Mouse (Mus musculus) G1E (cell line): ENCODE results near the gene P2ry12. TPM values are rescaled to one million over a fixed set of nuclear protein-coding genes. Genes with fewer than 3 reads are reported as not detected.

Experiments
- ATAC-seq: 2 replicates; pipeline ENCODE4 v1.8.0; 2016; ENCODE audit warnings: mild to moderate bottlenecking; ENCODE audit not compliant: insufficient number of reproducible peaks, poor library complexity, low FRiP score, severe bottlenecking; ENCODE audit errors: extremely low read depth
- DNase-seq: peaks from one replicate; pipeline ENCODE4 v3.0.0; 2012; ENCODE audit warnings: low spot score
- H3K27me3 ChIP-seq: 2 replicates; pipeline ENCODE4 v1.6.1; 2012; ENCODE audit warnings: mild to moderate bottlenecking, low read length, inconsistent platforms; ENCODE audit not compliant: insufficient read depth
- H3K36me3 ChIP-seq: replicated peaks from 2 replicates; pipeline ENCODE3; 2012; ENCODE audit warnings: mild to moderate bottlenecking, inconsistent platforms
- H3K4me1 ChIP-seq: 2 replicates; pipeline ENCODE4 v1.6.1; 2012; ENCODE audit warnings: low read depth, low read length, inconsistent platforms, mixed read lengths; ENCODE audit not compliant: insufficient read depth
- H3K4me3 ChIP-seq: 2 replicates; pipeline ENCODE4 v1.5.1; 2012; ENCODE audit warnings: low read depth, mild to moderate bottlenecking, inconsistent platforms, low read length, moderate library complexity, mixed read lengths
- H3K9me3 ChIP-seq: replicated peaks from 2 replicates; pipeline ENCODE4 v1.6.1; 2012; ENCODE audit warnings: inconsistent platforms
- CTCF ChIP-seq: IDR thresholded peaks from 2 replicates; pipeline ENCODE4 v1.5.1; 2012; ENCODE audit warnings: low read depth, low read length, inconsistent platforms, mixed read lengths
- GATA1 ChIP-seq: IDR thresholded peaks from 2 replicates; pipeline ENCODE4 v1.6.1; 2012; ENCODE audit warnings: borderline replicate concordance, low read length, inconsistent platforms, mixed read lengths
- GATA2 ChIP-seq: IDR thresholded peaks from 2 replicates; pipeline ENCODE4 v1.6.1; 2012; ENCODE audit warnings: low read depth, low read length, inconsistent platforms, borderline replicate concordance
- POLR2AphosphoS5 ChIP-seq: IDR thresholded peaks from 2 replicates; pipeline ENCODE4 v1.6.1; 2012; ENCODE audit warnings: low read depth, low read length, inconsistent platforms; ENCODE audit not compliant: insufficient replicate concordance
- TAL1 ChIP-seq: conservative IDR thresholded peaks from 2 replicates; pipeline ENCODE4 v1.6.1; 2012; ENCODE audit warnings: low read depth, low read length, inconsistent platforms, mixed read lengths
- polyA plus RNA-seq: library from polyadenylated mRNA; stranded (reverse); fragments of >175 nt; gene quantifications from 2 replicates; pipeline ENCODE4 v1.2.3, GENCODE M21; 2012
- total RNA-seq, 2 experiments: library from RNA; stranded (forward) in 1 of 2; stranded (reverse) in 1 of 2; fragments of 200-1000 nt in 1 of 2; fragments of >200 nt in 1 of 2; fragmentation: Nextera tagmentation in 1 of 2; gene quantifications; 2 replicates each; pipeline ENCODE4 v1.2.3; 2014 to 2017

The P2ry12 gene
- total and polyA plus RNA-seq, 3 experiments, result 0.22 TPM; not detected in 2

DNA sequence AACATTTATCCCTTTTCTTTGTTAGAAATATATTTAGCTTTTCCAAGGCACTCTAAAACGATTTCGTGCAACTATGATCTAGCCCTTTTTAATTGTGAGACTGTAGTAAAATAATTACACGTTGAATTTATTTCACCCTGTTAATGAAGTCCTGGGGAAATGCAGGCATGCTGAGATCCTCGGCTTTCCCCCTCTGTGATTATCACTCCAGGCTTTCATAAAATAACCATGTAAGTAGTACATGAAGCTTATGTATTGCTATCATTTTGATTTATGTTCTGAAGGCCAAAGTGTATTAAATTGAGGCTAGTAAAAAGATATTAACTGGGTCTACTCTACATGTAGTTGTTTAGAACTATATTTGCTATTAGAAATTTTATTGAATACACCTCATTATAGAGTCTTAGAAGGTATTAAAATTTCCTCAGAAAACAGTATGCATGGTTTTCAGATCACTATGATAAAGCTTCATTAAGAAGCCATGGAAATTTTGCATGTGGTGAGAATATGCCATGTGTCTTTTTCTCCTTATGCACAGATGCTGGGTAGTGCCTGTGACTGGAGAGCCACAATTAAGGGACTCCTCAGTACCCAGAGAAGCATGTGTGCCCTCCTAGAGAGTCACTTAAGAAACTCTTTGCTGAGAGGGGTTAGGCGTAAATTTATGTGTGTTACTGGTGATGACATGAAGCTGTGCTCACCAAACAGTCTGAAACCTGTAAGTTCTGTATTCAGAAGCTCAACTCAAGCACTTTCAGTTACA, 30.9 kb upstream of the P2ry12 start:
- no peaks in the 10 kb centered on the region for H3K4me1 ChIP-seq
- no peak for DNase-seq
- H3K9me3 ChIP-seq, result no peaks in the 10 kb centered on the region
- no peak overlapping the region for H3K4me3 ChIP-seq
- H3K36me3 ChIP-seq, result no peaks in the 10 kb centered on the region
- TF ChIP-seq TAL1 (no peak), GATA2 (no peak), POLR2AphosphoS5 (no peak), CTCF (no peak), GATA1 (no peak)
- no peaks in the 10 kb centered on the region for H3K27me3 ChIP-seq
- ATAC-seq, result no peak

DNA sequence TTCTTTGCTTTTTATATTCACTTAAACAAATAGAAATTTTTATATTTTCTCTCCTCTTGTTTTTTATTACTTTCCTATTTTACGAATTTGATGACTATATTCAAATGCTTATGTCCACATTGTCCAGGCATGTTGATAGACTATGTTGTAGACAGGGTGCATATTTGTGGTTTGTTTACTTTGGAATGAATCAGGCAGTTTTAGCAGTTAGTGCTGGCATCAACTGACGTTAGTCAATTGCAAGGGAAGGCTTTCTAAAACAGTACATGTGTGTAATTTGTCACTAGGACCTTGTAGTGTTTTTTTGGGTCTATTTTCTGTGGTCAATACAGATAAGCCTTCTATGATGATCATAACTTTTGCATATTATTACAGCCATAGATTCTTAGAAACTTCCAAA, 27.9 kb upstream of the P2ry12 start:
- no peaks in the 10 kb centered on the region for H3K27me3 ChIP-seq
- no peaks in the 10 kb centered on the region for H3K36me3 ChIP-seq
- no peaks in the 10 kb centered on the region for H3K9me3 ChIP-seq
- DNase-seq (no peak), ATAC-seq (no peak)
- TF ChIP-seq TAL1 (no peak), GATA2 (no peak), GATA1 (no peak), CTCF (no peak), POLR2AphosphoS5 (no peak)
- H3K4me3 ChIP-seq, result no peak overlapping the region
- H3K4me1 ChIP-seq, result no peaks in the 10 kb centered on the region

DNA sequence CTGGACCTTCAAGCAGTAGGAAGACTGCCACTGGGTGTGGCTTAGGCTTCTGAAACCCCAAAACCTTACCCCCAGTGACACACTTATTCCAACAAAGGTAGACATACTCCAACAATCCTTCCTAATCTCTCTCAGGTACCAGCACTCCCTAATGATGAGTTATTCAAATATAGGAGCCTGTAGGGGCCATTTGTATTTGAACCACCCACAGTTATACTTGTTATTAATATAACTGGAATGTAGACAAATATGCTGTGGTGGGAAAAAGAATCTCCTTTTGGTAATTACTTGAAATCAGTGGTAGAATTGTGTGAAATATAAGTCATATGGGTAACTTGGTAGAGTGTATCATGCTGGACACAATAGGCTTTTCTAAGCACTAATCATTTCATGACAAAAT, 15.9 kb upstream of the P2ry12 start:
- DNase-seq (no peak), ATAC-seq (no peak)
- H3K4me3 ChIP-seq, result no peak overlapping the region
- no peak for TF ChIP-seq TAL1
- no peak for TF ChIP-seq GATA2
- no peak for TF ChIP-seq CTCF
- no peak for TF ChIP-seq POLR2AphosphoS5
- no peak for TF ChIP-seq GATA1
- H3K36me3 ChIP-seq, result no peaks in the 10 kb centered on the region
- no peaks in the 10 kb centered on the region for H3K9me3 ChIP-seq
- no peaks in the 10 kb centered on the region for H3K27me3 ChIP-seq
- no peaks in the 10 kb centered on the region for H3K4me1 ChIP-seq

DNA sequence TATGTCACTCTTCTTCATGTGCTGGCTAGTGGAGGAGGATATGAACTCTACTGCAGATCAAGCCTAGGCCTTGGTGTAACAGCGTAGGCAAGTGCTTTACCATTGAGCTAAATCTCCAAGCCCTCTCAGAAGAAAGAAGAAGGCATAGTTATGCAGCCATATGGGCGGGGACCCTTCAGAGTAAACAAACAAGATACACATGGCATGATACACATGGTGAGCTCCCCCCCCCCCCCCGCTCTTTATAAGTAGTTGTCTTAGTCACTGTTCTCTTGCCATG, 15.5 kb upstream of the P2ry12 start:
- no peak for TF ChIP-seq CTCF
- Histone ChIP-seq H3K4me1 (no peaks in the 10 kb centered on the region), H3K27me3 (no peaks in the 10 kb centered on the region), H3K9me3 (no peaks in the 10 kb centered on the region), H3K4me3 (no peak overlapping the region), H3K36me3 (no peaks in the 10 kb centered on the region)
- DNase-seq (no peak), ATAC-seq (no peak)

DNA sequence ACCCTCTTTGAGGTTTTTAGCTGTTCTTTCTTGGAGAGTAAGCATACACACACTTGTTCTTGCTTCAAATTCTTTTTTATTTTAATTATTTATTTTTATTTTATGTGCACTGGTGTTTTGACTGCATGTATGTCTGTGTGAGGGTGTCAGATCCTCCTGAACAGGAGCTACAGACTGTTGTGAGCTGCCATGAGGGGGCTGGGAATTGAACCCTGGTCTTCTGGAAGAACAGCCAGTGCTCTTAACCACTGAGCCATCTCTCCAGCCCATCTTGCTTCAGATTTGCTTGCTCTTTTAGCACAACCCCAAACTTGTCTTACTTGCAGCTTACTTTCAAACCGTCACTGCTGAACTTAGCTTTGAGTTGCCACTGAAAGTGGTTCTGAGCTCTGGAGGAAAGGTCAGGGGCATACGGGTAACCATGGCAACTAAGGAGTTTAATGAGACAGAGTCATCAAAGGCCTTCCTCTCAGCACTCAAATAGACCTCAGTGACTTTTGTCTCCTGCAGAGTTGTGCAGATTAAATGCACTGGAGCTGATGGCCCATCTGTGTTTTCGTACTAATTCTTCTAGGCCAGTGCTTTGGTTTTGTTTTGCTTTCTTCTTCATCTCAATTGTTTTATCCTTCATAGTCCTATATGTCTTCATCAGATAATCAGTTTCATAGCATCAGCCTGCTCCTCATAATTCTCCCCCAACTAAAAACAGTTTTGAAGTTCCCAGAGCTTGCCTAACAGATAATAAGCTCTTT, 15.0 kb upstream of the P2ry12 start:
- Histone ChIP-seq H3K9me3 (no peaks in the 10 kb centered on the region), H3K4me3 (no peak overlapping the region), H3K27me3 (no peaks in the 10 kb centered on the region), H3K4me1 (no peaks in the 10 kb centered on the region), H3K36me3 (no peaks in the 10 kb centered on the region)
- no peak for TF ChIP-seq TAL1
- TF ChIP-seq GATA1, result no peak
- TF ChIP-seq POLR2AphosphoS5, result no peak
- no peak for TF ChIP-seq GATA2
- TF ChIP-seq CTCF, result no peak
- DNase-seq, result no peak
- no peak for ATAC-seq

DNA sequence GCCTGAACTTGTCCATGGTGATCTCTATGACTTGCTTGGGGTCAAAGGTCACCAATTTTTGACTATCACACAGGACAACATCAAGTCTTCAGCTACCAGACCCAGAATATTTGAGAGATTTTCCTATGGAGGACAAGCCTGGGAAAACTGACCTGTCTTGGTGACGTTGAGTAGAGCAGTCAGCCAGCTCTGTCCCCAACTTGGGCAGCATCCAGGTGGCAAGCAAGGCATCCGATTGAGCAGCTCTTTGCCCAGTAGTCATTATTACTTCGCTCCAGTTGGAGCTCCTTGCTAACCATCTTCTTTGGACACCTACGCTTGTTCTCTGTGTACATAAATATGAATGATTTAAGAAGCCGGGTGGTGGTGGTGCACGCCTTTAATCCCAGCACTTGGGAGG, 8.1 kb upstream of the P2ry12 start:
- no peak for ATAC-seq
- TF ChIP-seq CTCF, result no peak
- no peak for TF ChIP-seq POLR2AphosphoS5
- TF ChIP-seq TAL1, result no peak
- no peak for TF ChIP-seq GATA2
- no peak for TF ChIP-seq GATA1
- no peaks in the 10 kb centered on the region for H3K4me1 ChIP-seq
- H3K9me3 ChIP-seq, result no peaks in the 10 kb centered on the region
- no peaks in the 10 kb centered on the region for H3K27me3 ChIP-seq
- DNase-seq, result no peak
- H3K4me3 ChIP-seq, result no peak overlapping the region
- no peaks in the 10 kb centered on the region for H3K36me3 ChIP-seq

DNA sequence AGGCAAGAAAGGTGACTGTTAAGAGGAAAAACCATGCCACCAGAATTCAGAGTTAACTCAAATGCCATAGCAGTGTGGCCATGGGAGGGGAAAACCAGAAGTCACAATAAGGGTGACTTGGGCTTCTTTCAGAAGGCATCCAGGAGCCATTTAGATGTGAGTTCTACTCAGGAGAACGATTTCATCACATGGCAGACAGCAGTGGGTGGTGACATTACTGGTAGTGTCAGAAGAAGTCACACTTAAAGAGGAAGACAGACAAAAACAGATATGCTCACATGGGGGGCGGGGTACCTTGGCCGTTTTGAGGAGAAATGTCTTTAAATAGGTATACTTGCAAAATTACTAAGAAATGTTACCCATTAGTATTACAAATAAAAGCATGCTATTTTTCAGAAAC, 1.3 kb upstream of the P2ry12 start:
- Histone ChIP-seq H3K36me3 (no peaks in the 10 kb centered on the region), H3K9me3 (no peaks in the 10 kb centered on the region), H3K4me3 (no peak overlapping the region), H3K4me1 (no peaks in the 10 kb centered on the region), H3K27me3 (peaks cover 3% of the 10 kb centered on the region; the same call in 1 of the 2 replicates)
- no peak for ATAC-seq
- DNase-seq, result no peak
- no peak for TF ChIP-seq GATA2
- TF ChIP-seq POLR2AphosphoS5, result no peak
- TF ChIP-seq CTCF, result no peak
- no peak for TF ChIP-seq GATA1
- TF ChIP-seq TAL1, result no peak
